Mouse (Mus musculus): ENCODE results near the gene Ksr2. TPM values are rescaled to one million over a fixed set of nuclear protein-coding genes. Genes with fewer than 3 reads are reported as not detected.
"Not testable (repeated sequence)": the region's sequence is repeated elsewhere in the genome, so short reads cannot be mapped to it uniquely, and the experiment has no call there.

Ksr2 gene
- total RNA-seq, 2 experiments from 2014 or later: 40.3 to 44.6 TPM

GRCm38 (mm10) chr5:117388296-117388751 lies 25.5 kb upstream of the Ksr2 start:
- DNase-seq (ENCODE audit: low spot score in 2 of 2): peak in 1 of 2 experiments; percentile 21
- TF ChIP-seq CTCF (conservative IDR thresholded peaks at IDR 0.05): peak; percentile 59
- Histone ChIP-seq H3K4me3 (peak overlapping the region; percentile 94), H3K27ac (peak overlapping the region; percentile 89)

- peak within 1 kb of the TSS; percentile 94 for H3K4me3 ChIP-seq
- peak within 1 kb of the TSS; percentile 89 for H3K27ac ChIP-seq
- DNase-seq (ENCODE audit: low spot score in 2 of 2): peak; percentile 94
- no peak for TF ChIP-seq CTCF (conservative IDR thresholded peaks at IDR 0.05)
These were observed 24.9 kb upstream of the Ksr2 start, which contains the start of gene Rfc5 for GRCm38 (mm10) chr5:117388877-117389276. Rfc5 (minus strand) TSS chr5:117389047.

GRCm38 (mm10) chr5:117390895-117391294 lies 22.9 kb upstream of the Ksr2 start:
- Histone ChIP-seq H3K4me3 (no peak overlapping the region), H3K27ac (no peak overlapping the region)
- TF ChIP-seq CTCF (conservative IDR thresholded peaks at IDR 0.05): no peak
- no peak for DNase-seq (ENCODE audit: low spot score in 2 of 2)

- no peak for TF ChIP-seq CTCF (conservative IDR thresholded peaks at IDR 0.05)
- DNase-seq (ENCODE audit: low spot score in 2 of 2): no peak
- no peak overlapping the region for H3K27ac ChIP-seq
- H3K4me3 ChIP-seq: no peak overlapping the region
These were observed 18.0 kb upstream of the Ksr2 start for GRCm38 (mm10) chr5:117395834-117396233.

GRCm38 (mm10) chr5:117396596-117397014 lies 17.2 kb upstream of the Ksr2 start:
- TF ChIP-seq CTCF (conservative IDR thresholded peaks at IDR 0.05): no peak
- Histone ChIP-seq H3K27ac (no peak overlapping the region), H3K4me3 (no peak overlapping the region)
- no peak for DNase-seq (ENCODE audit: low spot score in 2 of 2)

GRCm38 (mm10) chr5:117397371-117397770 lies 16.4 kb upstream of the Ksr2 start:
- no peak overlapping the region for H3K4me3 ChIP-seq
- TF ChIP-seq CTCF (conservative IDR thresholded peaks at IDR 0.05): no peak
- no peak overlapping the region for H3K27ac ChIP-seq
- DNase-seq (ENCODE audit: low spot score in 2 of 2): no peak

GRCm38 (mm10) chr5:117398007-117398550 lies 15.7 kb upstream of the Ksr2 start:
- DNase-seq (ENCODE audit: low spot score in 2 of 2): no peak
- no peak for TF ChIP-seq CTCF (conservative IDR thresholded peaks at IDR 0.05)
- Histone ChIP-seq H3K27ac (no peak overlapping the region), H3K4me3 (no peak overlapping the region)

GRCm38 (mm10) chr5:117399281-117399680 lies 14.5 kb upstream of the Ksr2 start:
- H3K4me3 ChIP-seq: no peak overlapping the region
- no peak for DNase-seq (ENCODE audit: low spot score in 2 of 2)
- no peak overlapping the region for H3K27ac ChIP-seq
- no peak for TF ChIP-seq CTCF (conservative IDR thresholded peaks at IDR 0.05)

GRCm38 (mm10) chr5:117403609-117404008 lies 10.2 kb upstream of the Ksr2 start:
- DNase-seq (ENCODE audit: low spot score in 2 of 2): no peak
- H3K27ac ChIP-seq: no peak overlapping the region
- no peak overlapping the region for H3K4me3 ChIP-seq
- TF ChIP-seq CTCF (conservative IDR thresholded peaks at IDR 0.05): no peak

GRCm38 (mm10) chr5:117404671-117405070 lies 9.1 kb upstream of the Ksr2 start:
- H3K27ac ChIP-seq; DNase-seq (ENCODE audit: low spot score in 2 of 2); H3K4me3 ChIP-seq: not testable (repeated sequence)

GRCm38 (mm10) chr5:117408216-117408615 lies 5.6 kb upstream of the Ksr2 start:
- peak in 1 of 2 experiments; percentile 34 for DNase-seq (ENCODE audit: low spot score in 2 of 2)
- H3K27ac ChIP-seq: no peak overlapping the region
- H3K4me3 ChIP-seq: no peak overlapping the region
- TF ChIP-seq CTCF (conservative IDR thresholded peaks at IDR 0.05): peak; percentile 72

GRCm38 (mm10) chr5:117409369-117409768 lies 4.4 kb upstream of the Ksr2 start:
- H3K4me3 ChIP-seq: no peak overlapping the region
- DNase-seq (ENCODE audit: low spot score in 2 of 2): no peak
- no peak overlapping the region for H3K27ac ChIP-seq
- no peak for TF ChIP-seq CTCF (conservative IDR thresholded peaks at IDR 0.05)

GRCm38 (mm10) chr5:117414611-117415010 lies 811 bp downstream of the Ksr2 start:
- TF ChIP-seq CTCF (conservative IDR thresholded peaks at IDR 0.05): no peak
- peak in 1 of 2 experiments; percentile 15 for DNase-seq (ENCODE audit: low spot score in 2 of 2)
- Histone ChIP-seq H3K27ac (peak overlapping the region; percentile 98), H3K4me3 (peak overlapping the region; percentile 78)
